15 mouse cellular contexts compared by ENCODE assay signal in the genomic region with DNA sequence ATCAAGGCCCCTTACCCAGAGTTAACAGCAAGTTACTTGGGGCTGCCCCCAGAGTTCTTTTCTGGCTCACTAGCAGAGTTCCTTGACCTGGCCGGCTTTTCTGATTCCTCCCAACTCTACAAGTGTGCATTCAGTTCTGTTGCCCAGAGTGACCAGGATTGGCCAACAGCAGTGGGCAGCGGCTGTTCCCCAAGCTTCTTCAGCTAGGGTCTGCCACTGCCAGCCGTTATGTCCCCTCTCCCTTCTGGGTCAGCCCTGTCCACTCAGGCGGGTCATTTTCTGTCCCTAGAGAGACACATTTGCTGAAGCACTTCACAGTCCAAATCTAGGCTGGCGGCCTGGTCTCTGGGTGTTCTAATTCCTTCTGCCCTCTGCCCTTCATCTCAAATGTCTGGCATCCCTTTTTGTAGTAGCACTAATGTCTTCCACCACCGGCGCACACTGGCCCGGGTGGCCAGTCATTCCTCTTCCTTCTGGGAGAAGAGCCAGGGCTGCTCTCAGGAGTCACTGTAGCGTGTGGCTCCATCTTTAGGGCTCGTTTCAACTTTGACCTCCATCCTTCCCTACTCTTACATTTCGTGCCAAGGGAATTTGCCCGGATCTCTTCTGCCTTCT.
DNase-seq lines count a peak whose midpoint lies in the region; ATAC-seq lines count a peak whose summit lies in the region.
"Had no signal": no experiment of that assay in that cellular context is flagged by ENCODE, and none has a peak within 500 bp of the region (broad histone marks: within the 10 kb centered on the region; RNA-seq: fewer than 3 reads in every experiment).

No protein-coding gene starts in this region.

- ATAC-seq in midbrain, embryonic 11.5 days (ENCODE audit: low FRiP score) = no peak
- ATAC-seq in embryonic facial prominence, embryonic 13.5 days (ENCODE audit: insufficient number of reproducible peaks, insufficient read depth, low FRiP score, low TSS enrichment, low read depth) = no peak
- ATAC-seq: liver, postnatal 0 days had no signal

- H3K27ac ChIP-seq in midbrain, embryonic 10.5 days (replicated peaks) = 0 out of 2 replicates have a peak overlapping the region, but pooled peaks have one; percentile 10
- no peak overlapping the region for H3K27ac ChIP-seq in midbrain, embryonic 11.5 days (ENCODE audit: low read depth, low read length)
- peak overlapping the region; percentile 40 for H3K27ac ChIP-seq in embryonic facial prominence, embryonic 13.5 days
- H3K27ac ChIP-seq: embryonic facial prominence, embryonic 15.5 days; neural tube, embryonic 12.5 days had no signal

- peak; percentile 71 for DNase-seq in gastrocnemius, adult 18-20 months (ENCODE audit: low spot score)
- DNase-seq in gastrocnemius, postnatal 14 days = no peak
- no peak for DNase-seq in midbrain, embryonic 10.5 days (ENCODE audit: low spot score)
- no peak for DNase-seq in midbrain, embryonic 11.5 days (ENCODE audit: low spot score, missing footprints)
- peak; percentile 72 for DNase-seq in kidney, postnatal 14 days
- no peak for DNase-seq in urinary bladder, postnatal 25 days (ENCODE audit: low spot score)
- DNase-seq in T-cell, adult 2 months (ENCODE audit: low spot score) = no peak
- DNase-seq: adrenal gland, postnatal 36 days; left cerebral cortex, postnatal 4 days; liver, postnatal 0 days; right cerebral cortex, postnatal 14 days had no signal

- 81% methylated on average over 12 of the region's 12 CpGs for WGBS in midbrain, embryonic 10.5 days
- WGBS in midbrain, embryonic 11.5 days = 79% methylated on average over 12 of the region's 12 CpGs
- 65% methylated on average over 12 of the region's 12 CpGs for WGBS in embryonic facial prominence, embryonic 13.5 days

- H3K9ac ChIP-seq in midbrain, embryonic 11.5 days (ENCODE audit: low read length) = no peak overlapping the region
- no peak overlapping the region; the same call in 1 of the 2 replicates for H3K9ac ChIP-seq in embryonic facial prominence, embryonic 13.5 days
- H3K9ac ChIP-seq: embryonic facial prominence, embryonic 15.5 days; liver, postnatal 0 days; neural tube, embryonic 12.5 days had no signal

- H3K9me3 ChIP-seq in midbrain, embryonic 10.5 days (replicated peaks) = no peaks in the 10 kb centered on the region
- H3K9me3 ChIP-seq in midbrain, embryonic 11.5 days (ENCODE audit: control insufficient read depth, low read length) = no peaks in the 10 kb centered on the region
- no peaks in the 10 kb centered on the region for H3K9me3 ChIP-seq in embryonic facial prominence, embryonic 13.5 days
- H3K9me3 ChIP-seq: embryonic facial prominence, embryonic 15.5 days; megakaryocyte, embryonic 14.5 days; neural tube, embryonic 12.5 days had no signal

- no peaks in the 10 kb centered on the region for H3K36me3 ChIP-seq in midbrain, embryonic 10.5 days
- no peaks in the 10 kb centered on the region; the same call in 1 of the 2 replicates for H3K36me3 ChIP-seq in midbrain, embryonic 11.5 days (ENCODE audit: control insufficient read depth, insufficient read depth, low read length)
- H3K36me3 ChIP-seq in embryonic facial prominence, embryonic 13.5 days = no peaks in the 10 kb centered on the region
- H3K36me3 ChIP-seq: embryonic facial prominence, embryonic 15.5 days; neural tube, embryonic 12.5 days had no signal

- peaks cover 38% of the 10 kb centered on the region for H3K4me1 ChIP-seq in midbrain, embryonic 10.5 days
- peaks cover 8% of the 10 kb centered on the region for H3K4me1 ChIP-seq in midbrain, embryonic 11.5 days (ENCODE audit: control insufficient read depth, insufficient read depth, low read length)
- peaks cover 31% of the 10 kb centered on the region for H3K4me1 ChIP-seq in embryonic facial prominence, embryonic 13.5 days
- H3K4me1 ChIP-seq: megakaryocyte, embryonic 14.5 days had no signal

- H3K27me3 ChIP-seq in midbrain, embryonic 10.5 days (ENCODE audit: low read depth, poor library complexity, severe bottlenecking) = 0 out of 2 replicates have a peak, but pooled peaks cover 3% of the 10 kb centered on the region
- H3K27me3 ChIP-seq in midbrain, embryonic 11.5 days (ENCODE audit: control insufficient read depth, insufficient read depth, low read length) = no peaks in the 10 kb centered on the region
- no peaks in the 10 kb centered on the region for H3K27me3 ChIP-seq in embryonic facial prominence, embryonic 13.5 days
- H3K27me3 ChIP-seq: embryonic facial prominence, embryonic 15.5 days; megakaryocyte, embryonic 14.5 days had no signal

- H3K4me3 ChIP-seq in midbrain, embryonic 10.5 days = no peak overlapping the region
- no peak overlapping the region for H3K4me3 ChIP-seq in midbrain, embryonic 11.5 days (ENCODE audit: low read depth, low read length)
- no peak overlapping the region for H3K4me3 ChIP-seq in embryonic facial prominence, embryonic 13.5 days
- H3K4me3 ChIP-seq: embryonic facial prominence, embryonic 15.5 days; megakaryocyte, embryonic 14.5 days; neural tube, embryonic 12.5 days had no signal

- intact Hi-C loops in gastrocnemius, postnatal 14 days (cut with DNase I; ENCODE audit: low total_unique reads) = no loop called here

- no peak overlapping the region for H3K4me2 ChIP-seq in midbrain, embryonic 11.5 days
- peak overlapping the region; percentile 12 for H3K4me2 ChIP-seq in embryonic facial prominence, embryonic 13.5 days
- H3K4me2 ChIP-seq: embryonic facial prominence, embryonic 15.5 days; neural tube, embryonic 12.5 days had no signal

Comparison
In these comparisons a context has a peak if more than half of its experiments do, and no peak if none do; other contexts are left out.
1. DNase-seq: peak in gastrocnemius, adult 18-20 months (single experiment) and kidney, postnatal 14 days (single experiment); none in gastrocnemius, postnatal 14 days (single experiment), midbrain, embryonic 10.5 days (single experiment), midbrain, embryonic 11.5 days (single experiment), urinary bladder, postnatal 25 days (single experiment) and T-cell, adult 2 months (single experiment).